Mouse (Mus musculus) adrenal gland, adult (tissue): ENCODE measurements around the gene Tek.
A peak's percentile ranks its signal among the peaks of the same experiment; 100 is the strongest.
"Not testable (repeated sequence)": the region's sequence is repeated elsewhere in the genome, so short reads cannot be mapped to it uniquely, and the experiment has no call there.

Source experiments
- DNase-seq, 2 experiments: peaks; one replicate each; pipeline ENCODE4 v3.0.0; 2022 to 2023; ENCODE audit warnings: low spot score in 1 of 2; ENCODE audit not compliant: inconsistent age in 2 of 2

Gene Tek

DNA sequence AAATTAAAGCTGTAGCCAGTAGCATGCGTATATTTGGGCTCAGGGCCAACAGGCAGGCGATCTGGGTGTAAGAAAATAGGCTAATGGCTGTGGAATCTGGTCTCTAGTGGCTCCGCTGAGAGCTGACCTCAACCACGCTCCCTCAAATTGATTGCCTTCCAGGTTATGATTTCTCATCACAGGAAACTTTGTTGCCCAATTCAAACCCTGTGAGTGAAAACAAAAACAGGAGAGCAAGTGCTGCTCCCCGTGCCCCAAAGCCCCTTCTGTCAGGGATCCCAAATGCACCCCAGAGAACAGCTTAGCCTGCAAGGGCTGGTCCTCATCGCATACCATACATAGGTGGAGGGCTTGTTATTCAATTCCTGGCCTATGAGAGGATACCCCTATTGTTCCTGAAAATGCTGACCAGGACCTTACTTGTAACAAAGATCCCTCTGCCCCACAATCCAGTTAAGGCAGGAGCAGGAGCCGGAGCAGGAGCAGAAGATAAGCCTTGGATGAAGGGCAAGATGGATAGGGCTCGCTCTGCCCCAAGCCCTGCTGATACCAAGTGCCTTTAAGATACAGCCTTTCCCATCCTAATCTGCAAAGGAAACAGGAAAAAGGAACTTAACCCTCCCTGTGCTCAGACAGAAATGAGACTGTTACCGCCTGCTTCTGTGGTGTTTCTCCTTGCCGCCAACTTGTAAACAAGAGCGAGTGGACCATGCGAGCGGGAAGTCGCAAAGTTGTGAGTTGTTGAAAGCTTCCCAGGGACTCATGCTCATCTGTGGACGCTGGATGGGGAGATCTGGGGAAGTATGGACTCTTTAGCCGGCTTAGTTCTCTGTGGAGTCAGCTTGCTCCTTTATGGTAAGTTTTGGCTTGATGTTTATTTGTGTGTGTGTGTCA, at the start of gene Tek:
TSS of gene Tek (plus strand) at position 452 of the 894 bp plus-strand sequence.
- peak; percentile 11 to 49 for DNase-seq

DNA sequence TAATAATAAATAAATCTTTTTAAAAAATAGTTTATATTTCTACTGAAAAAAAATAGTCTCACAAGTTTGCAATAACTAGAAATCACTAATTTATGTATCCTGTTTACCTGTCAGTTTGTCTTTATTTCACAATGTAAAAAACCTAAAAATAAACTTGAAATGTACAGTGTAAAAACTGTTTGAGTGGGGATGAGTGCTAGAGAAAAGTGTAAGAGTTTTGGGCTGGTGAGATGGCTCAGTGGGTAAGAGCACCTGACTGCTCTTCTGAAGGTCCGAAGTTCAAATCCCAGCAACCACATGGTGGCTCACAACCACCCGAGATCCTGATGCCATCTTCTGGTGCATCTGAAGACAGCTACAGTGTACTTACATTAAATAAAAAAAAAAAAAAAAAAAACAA, 49.3 kb upstream of the Tek start:
- not testable (repeated sequence) for DNase-seq

DNA sequence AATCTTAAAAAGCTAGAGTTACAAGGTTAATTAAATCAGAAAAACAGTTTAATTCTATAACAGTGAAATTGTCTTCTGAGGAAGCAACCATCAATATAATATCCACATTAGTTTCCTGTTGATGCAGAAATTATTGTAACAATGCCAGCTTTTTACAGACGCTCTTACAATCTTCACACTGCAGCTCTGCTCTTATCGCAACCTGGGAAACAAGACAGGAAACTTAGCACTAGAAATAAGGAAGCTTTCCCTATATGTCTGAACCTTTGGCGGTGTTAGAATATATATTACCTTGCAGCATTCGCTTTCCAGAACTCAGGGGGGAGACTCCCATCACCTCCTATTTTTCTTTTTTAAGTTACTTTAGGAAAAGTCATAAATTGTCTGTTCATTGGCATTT, 48.0 kb upstream of the Tek start:
- DNase-seq: no peak

DNA sequence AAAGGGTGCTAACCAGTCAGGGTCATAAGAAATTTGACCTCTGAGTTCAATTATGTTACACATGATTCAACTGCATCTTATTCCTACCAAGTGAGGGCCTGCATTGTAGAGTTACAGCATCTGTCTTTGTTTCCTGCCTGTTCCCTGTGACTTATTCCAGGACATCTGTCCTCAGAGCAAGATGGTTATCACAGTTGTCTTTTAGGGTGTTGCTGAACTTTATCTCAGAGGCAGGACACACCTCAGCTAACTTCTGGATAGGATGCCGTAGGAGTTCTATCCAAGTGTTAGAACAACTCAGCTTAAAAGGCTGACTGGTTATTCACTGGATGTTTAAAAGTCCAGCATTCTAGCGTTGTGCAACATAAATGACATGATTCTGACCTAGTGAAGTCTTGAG, 46.9 kb upstream of the Tek start:
- DNase-seq: no peak

DNA sequence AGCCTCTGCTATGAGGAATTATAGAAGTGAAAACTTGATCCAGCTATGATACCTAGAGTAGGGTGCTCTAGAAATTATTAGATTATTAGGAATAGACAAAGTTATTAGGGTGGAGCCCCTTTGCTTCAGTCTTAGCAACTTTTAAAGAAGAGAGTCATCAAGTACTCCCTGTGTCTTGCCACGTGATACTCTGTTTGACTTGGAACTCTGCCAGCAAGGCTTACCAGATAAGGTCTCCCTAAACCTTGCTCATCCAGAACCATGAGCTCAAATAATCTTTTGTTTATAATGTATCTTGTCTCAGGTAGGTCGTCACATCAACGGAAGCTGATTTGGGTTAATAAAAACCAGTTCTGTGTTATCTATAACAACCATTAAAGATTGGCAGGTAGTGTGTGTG, 42.7 kb upstream of the Tek start:
- peak in 1 of 2 experiments; percentile 31 for DNase-seq

DNA sequence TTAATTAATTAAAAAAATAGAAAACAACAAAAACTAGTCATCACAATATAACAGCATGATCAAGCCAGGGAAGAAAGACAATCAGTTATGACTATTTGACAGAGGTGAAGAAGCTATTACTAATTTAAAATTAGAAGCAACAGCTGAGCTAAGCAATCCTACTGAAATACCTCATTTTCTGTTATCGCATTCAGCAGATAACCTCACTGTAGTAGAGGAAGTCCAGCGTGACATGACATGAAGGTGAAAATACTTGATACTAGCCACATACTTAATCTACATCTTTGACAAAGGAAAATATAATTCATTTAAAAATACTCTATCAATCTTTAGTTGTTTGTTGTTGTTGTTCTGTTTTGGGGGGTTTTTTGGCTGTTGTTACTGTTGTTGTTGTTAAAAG, 28.1 kb upstream of the Tek start:
- DNase-seq: no peak

DNA sequence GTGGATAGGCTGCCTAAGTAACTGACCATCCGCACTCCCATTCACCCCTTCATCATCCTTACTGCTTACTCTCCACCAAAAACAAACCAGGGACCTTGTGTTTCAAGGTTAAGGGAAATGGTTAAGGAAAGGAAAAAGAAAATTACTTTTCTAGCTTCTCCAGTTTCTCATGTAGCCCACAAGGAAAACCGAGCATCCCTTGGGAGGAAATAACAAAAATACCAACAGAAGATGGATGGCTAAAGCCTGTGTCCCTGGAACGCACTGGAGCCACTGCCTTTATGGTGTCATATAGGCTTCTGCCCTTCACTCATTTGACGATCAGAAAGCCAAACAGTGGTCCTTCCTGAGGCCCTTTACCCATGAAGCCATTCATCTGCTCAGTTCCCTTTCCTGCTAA, 27.7 kb upstream of the Tek start:
- peak in 1 of 2 experiments; percentile 24 for DNase-seq

DNA sequence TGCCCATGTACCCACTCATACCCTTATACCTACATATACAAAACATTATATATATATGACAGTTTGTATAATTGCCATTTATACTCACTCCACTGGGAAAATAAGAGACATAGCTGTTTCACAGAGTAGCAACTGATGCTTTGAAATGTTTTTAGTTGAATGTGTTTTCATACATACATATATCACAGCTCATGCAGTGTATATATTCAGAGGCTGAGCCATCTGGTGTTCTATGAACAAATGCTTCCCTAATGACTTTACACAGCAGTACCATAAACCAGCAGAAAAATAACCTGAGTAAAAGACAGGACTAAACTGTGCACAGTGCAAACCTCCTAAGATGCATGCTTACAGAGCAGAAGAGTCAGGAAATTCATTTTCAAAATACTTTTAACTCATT, 25.3 kb upstream of the Tek start:
- DNase-seq: no peak

DNA sequence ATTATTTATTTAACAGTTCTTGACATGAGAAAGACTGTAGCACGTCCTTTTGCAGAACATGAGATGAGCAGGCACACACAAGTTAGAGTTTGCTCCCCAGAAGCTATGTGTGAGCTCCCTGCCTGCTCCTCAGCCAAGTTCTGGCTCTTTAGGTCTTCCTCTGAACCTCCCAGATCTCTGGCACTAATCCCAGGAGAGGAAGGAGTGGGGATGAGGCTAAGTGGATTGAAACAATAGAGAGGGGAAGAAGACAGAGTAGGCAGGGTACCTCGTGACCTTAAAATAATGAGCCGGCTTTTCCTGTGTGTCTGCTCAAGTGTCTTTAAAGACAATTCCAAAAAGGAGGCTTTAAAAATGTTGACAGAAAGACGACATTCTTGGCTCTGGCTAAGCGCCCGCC, 23.9 kb upstream of the Tek start:
- peak in 1 of 2 experiments; percentile 49 for DNase-seq

DNA sequence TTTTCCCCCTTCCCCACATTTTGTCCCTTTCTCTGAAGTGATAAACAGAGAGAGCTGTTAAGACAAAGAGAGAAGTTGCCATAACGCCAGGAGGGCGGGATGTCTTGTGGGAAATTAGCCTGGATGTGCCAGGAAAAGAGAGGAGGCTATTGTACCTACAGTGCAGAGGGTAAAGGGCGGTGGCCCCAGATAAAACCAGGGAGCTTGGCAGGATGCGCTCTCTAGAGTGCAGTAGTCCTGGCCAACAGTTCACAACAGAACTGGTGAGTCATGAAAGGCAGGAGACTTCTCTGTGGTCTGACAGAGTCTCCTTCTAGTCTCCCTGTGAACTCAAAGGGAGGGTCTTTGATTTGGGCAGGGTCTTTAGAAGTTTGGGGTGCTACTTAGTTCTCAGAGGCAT, 13.3 kb upstream of the Tek start:
- DNase-seq: peak in 1 of 2 experiments; percentile 43

DNA sequence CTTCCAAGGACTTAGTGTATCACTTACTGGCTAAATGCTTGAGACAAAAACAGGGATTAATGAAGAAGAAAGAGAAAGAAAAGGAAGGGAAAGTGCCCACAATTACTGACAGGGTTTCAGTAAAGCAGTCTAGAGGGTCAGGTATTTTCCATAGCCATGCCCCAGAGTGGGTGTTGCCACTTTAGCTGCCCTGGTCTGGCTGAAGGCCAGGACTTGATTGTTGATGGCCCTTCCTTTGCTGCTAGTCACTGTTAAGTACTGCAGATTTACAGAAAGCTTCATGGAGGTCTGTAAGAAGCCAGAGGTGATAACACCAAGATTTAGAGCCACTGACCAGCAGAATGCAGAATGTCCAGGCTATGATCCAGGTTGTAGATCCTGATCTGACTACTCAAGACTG, 6.4 kb upstream of the Tek start:
- DNase-seq: no peak

DNA sequence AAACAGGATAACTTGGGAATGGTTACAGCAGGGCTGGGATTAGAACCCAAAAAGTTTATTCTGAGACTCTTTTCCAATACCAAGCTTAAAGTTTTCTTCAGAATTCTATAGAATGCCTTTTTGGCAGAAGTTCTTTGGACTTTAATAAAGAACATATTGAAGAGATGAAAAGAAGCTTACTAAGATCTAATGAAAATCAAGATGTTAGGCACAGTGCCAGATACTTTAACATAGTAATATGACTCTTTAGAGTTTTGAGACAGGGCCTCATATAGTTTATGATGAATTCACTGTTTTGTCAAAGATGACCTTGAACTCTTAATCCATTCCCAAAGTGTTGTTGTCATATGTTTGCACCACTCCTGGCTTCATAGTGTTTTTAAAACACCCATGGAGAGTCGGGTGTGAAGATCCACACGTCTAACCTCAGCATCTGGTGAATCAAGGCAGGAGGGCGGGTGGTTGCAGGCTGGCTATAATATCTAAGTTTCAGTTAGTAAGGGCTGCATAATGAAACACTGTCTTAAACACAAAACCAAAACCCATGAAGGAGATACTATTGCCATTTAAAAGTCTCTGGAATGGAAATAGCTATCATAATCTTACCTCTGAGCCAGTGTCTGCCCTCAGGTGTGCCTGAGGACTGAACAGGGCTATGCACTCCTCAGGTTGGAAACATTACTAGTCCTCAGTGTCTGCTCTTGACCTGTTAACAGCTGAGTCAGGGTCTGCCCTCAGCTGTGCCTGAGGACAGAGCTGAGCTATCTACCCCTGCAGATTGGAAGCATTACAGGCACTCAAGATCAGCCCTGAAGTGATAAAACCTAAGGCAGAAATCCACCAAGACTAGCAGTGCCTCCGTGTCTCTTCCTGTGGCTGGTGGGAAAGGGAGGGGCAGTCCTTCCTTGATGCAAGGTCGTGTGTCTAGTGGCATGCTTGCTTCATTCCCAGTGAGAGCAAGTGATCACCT, 1.5 kb upstream of the Tek start:
- DNase-seq: no peak

DNA sequence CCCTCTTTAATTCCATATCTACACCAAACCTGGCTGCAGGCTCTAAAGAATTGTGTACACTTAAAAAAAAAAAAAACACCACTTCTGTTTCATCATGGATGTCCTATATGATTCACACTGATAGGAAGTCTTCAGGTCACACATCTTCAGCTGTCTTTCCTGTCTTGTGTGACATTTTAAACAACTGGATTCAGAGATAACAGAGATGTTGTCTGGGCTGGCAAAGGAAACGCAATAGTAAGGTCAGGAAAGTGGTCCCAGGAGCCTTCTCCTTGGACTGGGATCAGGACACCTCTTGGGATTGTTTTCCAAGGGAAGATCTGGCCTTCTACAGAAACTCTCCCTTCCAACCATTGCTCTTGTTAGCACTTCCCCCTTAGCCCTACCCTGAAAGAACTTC, 2.7 kb downstream of the Tek start:
- peak in 1 of 2 experiments; percentile 44 for DNase-seq

DNA sequence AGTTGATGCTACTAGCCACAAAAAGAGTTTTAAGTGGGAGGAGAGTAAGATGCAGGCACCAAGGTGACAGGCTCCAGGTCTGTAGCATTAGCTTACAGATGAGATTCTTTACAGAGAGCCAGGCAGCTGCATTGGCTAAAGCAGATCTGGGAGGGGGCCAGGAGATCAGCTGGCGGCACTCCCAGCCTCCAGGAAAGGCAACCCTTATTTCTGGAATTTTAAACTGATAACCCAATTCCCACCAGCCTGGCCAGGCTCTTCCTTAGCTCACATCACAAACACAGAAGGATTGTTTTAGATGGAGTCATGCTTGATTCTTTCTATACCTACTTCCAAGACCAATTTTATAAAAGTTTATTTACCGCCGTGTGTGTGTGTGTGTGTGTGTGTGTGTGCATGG, 6.7 kb downstream of the Tek start:
- DNase-seq: peak in 1 of 2 experiments; percentile 53

DNA sequence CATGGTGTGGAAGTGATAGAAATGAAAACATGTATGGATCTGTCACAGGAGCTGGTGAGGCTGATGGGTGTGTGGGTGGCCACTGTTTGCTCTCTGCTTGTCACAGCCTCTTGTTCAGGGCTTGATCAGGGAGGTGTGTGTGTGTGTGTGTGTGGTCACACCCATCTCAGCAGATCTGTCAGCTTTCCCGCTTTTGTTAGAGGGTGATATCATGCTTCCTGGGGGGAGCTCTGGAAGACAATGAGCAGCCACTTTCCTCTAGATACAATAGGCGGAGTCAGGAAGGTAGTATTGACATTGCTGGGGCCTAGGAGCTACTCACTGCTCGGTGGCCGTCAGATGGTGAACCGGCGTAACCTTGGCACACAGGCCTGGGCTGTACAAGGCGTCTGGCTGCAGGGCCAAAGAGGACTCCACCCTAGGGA, 7.3 kb downstream of the Tek start:
- DNase-seq: peak; percentile 59 to 68

DNA sequence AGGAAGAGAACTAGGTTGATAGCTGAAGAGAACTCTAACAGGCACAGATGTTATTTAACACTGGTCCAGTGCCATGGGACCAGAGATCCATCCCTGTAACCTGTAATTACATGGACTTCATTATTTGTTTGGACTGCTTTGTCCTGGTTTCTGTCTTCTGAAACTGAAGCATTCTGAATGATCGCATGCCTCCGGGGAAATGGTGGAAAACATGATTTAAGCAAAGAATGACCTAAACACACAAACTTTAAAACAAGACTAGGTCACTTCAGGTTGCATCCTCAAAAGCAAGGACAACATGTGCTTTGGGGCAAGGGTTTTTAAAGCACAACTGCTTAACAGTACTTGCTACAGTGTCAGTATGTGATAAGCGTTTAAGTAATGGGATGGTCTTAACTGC, 8.2 kb downstream of the Tek start:
- DNase-seq: no peak

DNA sequence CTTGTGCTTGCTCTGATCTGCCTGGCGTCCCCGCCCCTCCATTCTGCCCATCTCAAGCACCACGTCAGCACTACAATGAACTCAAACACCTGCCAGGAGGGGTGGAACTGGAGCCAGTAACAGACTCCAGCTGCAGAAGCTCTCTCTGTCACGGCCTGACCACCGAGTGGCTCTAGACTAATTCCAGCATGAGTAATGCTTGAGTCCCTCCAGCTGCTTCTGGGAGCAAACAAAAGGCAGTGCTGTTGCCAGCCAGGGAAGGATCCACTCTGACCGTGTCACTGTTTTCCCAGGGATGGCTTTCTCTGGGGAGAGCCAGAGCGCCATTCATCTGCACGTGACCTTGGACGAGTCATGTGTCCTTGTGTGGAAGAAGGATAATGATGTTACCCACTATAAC, 13.4 kb downstream of the Tek start:
- peak in 1 of 2 experiments; percentile 65 for DNase-seq

DNA sequence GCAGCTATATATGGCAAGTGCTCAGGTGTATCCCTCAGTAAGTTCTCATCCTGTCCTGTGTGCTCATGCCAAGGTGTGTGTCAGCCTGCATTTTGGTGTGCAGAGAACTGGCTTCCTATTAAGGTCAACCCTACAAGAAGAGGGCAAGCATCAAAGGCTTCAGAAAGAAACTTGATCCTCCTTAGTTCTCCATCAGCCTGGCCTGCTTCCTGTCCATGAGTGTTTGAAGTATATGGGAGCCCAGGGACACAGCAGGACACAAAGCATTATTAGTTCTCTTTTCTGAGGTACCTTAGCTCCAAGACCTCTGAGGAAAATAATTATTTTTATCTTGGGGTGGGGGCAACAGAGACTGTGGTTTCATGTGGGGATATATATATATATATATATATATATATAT, 26.1 kb downstream of the Tek start:
- no peak for DNase-seq

DNA sequence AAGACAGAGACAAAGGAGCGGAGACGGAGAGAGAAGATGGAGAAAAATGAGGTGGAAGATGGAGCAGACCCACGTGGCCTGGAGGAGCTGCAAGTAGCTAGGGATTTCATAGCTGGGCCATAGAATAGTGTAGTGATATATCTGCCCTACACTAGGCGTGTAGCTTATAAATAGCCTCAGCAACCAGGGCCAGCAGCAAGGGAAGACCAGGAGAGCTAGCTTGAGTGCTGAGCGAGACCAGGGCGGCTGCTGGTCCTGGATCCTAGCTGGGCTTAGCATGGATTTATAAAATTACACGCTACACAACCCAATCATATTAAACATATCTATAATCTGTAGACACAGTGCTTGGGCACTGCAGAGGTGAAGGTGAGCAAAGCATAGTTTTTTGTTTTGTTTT, 27.1 kb downstream of the Tek start:
- DNase-seq: no peak

DNA sequence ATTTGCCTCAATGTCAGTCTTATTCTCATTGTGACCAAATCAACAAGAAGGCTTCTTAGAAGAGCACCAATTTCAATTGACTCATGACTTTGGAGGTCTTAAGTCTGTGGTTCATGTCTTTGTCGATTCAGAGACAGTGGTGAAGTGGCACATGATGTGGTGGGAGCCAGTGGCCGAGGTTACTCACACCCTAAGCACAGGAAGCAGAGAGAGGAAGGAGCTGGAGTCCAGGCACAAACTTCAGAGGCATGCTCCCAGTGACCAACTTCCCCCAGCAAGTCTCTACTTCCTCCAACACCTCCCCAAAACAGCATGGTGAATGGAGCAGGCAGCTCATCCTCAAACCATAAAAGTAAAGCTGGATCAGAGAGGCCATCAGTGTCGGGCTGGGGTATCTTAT, 29.5 kb downstream of the Tek start:
- DNase-seq: no peak

DNA sequence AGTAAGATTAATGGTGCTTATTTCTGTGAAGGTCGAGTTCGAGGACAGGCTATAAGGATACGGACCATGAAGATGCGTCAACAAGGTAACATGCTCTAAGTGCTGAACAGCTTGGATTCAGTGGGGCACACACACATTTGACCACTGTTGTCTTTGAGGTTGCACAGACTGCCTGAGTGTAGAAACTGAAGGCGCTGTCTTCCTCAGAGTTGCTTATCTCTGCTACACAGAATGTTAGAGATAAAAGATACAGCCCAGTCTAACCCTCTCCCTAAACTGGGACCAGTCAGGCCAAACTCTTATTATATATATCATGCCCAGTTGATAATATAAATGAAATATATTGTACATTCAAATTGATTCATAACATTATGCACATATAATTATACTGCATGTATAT, 42.0 kb downstream of the Tek start:
- DNase-seq: no peak

DNA sequence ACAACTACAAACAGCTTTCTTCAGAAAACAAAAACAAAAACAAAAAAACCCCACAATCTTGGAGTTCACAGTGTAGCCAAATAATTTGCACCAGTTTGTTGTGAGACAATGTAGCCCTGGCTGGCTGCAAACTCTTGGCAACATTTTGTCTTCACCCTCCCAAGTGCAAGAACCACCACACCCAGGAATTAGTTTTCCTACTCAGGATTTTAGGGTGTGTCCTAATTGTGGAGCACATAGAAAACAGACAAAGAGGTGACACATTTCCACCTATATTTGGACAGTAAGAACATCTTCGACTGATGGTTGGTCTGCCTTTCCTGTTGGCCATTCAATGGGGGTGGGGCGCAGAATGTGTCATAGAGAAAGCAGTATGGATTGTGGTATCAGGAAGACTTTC, 46.8 kb downstream of the Tek start:
- no peak for DNase-seq
